7 mouse cellular contexts compared by ENCODE assay signal in genomic region chr4:31827266-31827665, GRCm38 (mm10).
A peak's percentile ranks its signal among the peaks of the same experiment; 100 is the strongest.
DNase-seq lines count a peak whose midpoint lies in the region; ATAC-seq and TF ChIP-seq lines count a peak whose summit lies in the region.

No protein-coding gene starts in this region.

- peak; percentile 72 for TF ChIP-seq CTCF in layer of hippocampus, adult 2 months (conservative IDR thresholded peaks at IDR 0.05)
- TF ChIP-seq CTCF in liver, embryonic 14.5 days (IDR thresholded peaks at IDR 0.05; ENCODE audit: low read depth) = peak; percentile 57

- no peak overlapping the region for H3K9ac ChIP-seq in liver, embryonic 14.5 days (replicated peaks)

- TF ChIP-seq EP300 in liver, embryonic 14.5 days (IDR thresholded peaks at IDR 0.05; ENCODE audit: low read depth) = no peak

- no peaks in the 10 kb centered on the region for H3K4me1 ChIP-seq in liver, embryonic 14.5 days (replicated peaks; ENCODE audit: control insufficient read depth in 2 of 2, insufficient read depth in 2 of 2, low read length in 1 of 2)

- peak; percentile 35 for ATAC-seq in CD4-positive, CD25-positive, alpha-beta regulatory T cell, adult 4 months
- no peak for ATAC-seq in liver, embryonic 14.5 days (ENCODE audit: insufficient read depth)

- no peak overlapping the region for H3K4me3 ChIP-seq in layer of hippocampus, adult 2 months
- no peak overlapping the region for H3K4me3 ChIP-seq in liver, embryonic 14.5 days (ENCODE audit: insufficient read depth in 1 of 2, low read depth in 2 of 2, low read length in 2 of 2)

- no peak for DNase-seq in layer of hippocampus, adult 2 months (ENCODE audit: low spot score in 2 of 2)
- no peak for DNase-seq in layer of hippocampus, adult 11-12 months (ENCODE audit: low spot score)
- DNase-seq in NIH3T3 (ENCODE audit: low read depth) = peak; percentile 10
- DNase-seq in liver, embryonic 14.5 days (ENCODE audit: low read depth in 3 of 3, low spot score in 3 of 3) = peak in 1 of 3 experiments; percentile 4
- no peak for DNase-seq in urinary bladder, postnatal 14 days (ENCODE audit: low spot score)
- DNase-seq in gastrocnemius, adult 18-20 months (ENCODE audit: low spot score) = no peak

- H3K36me3 ChIP-seq in liver, embryonic 14.5 days (replicated peaks; ENCODE audit: control insufficient read depth, insufficient read depth, low read depth) = no peaks in the 10 kb centered on the region

- H3K9me3 ChIP-seq in liver, embryonic 14.5 days (ENCODE audit: control insufficient read depth, low read length) = no peaks in the 10 kb centered on the region

- no peak overlapping the region for H3K27ac ChIP-seq in layer of hippocampus, adult 2 months
- no peak overlapping the region for H3K27ac ChIP-seq in liver, embryonic 14.5 days

- 56% methylated on average over 7 of the region's 7 CpGs for WGBS in liver, embryonic 14.5 days (ENCODE audit: insufficient replicate concordance)

- no peak overlapping the region for H3K4me2 ChIP-seq in liver, embryonic 14.5 days (ENCODE audit: low read depth)

- H3K27me3 ChIP-seq in liver, embryonic 14.5 days (ENCODE audit: control insufficient read depth, insufficient read depth, low read length) = no peaks in the 10 kb centered on the region
